In genomic region chr9:103548606-103549005, GRCm38 (mm10) we compare ENCODE assay signal across 18 mouse cellular contexts.
DNase-seq lines count a peak whose midpoint lies in the region; ATAC-seq and TF ChIP-seq lines count a peak whose summit lies in the region.
"Had no signal": no experiment of that assay in that cellular context is flagged by ENCODE, and none has a peak within 500 bp of the region (broad histone marks: within the 10 kb centered on the region; RNA-seq: fewer than 3 reads in every experiment).

No protein-coding gene starts in this region.

- H3K27me3 ChIP-seq in forebrain, embryonic 15.5 days, result no peaks in the 10 kb centered on the region
- peaks cover 65% of the 10 kb centered on the region for H3K27me3 ChIP-seq in forebrain, embryonic 12.5 days
- no peaks in the 10 kb centered on the region for H3K27me3 ChIP-seq in lung, postnatal 0 days (replicated peaks; ENCODE audit: insufficient read depth, low read length)
- H3K27me3 ChIP-seq: embryonic facial prominence, embryonic 15.5 days; heart, embryonic 13.5 days had no signal

- ATAC-seq in forebrain, embryonic 15.5 days (replicated peaks), result no peak
- no peak for ATAC-seq in forebrain, embryonic 12.5 days (ENCODE audit: low FRiP score)
- no peak for ATAC-seq in lung, postnatal 0 days
- ATAC-seq in frontal cortex, adult (ENCODE audit: low TSS enrichment), result no peak
- ATAC-seq: forebrain, embryonic 16.5 days; intestine, embryonic 16.5 days had no signal

- H3K27ac ChIP-seq in forebrain, embryonic 15.5 days (replicated peaks), result peak overlapping the region; percentile 29
- no peak overlapping the region for H3K27ac ChIP-seq in forebrain, embryonic 12.5 days
- no peak overlapping the region for H3K27ac ChIP-seq in lung, postnatal 0 days (ENCODE audit: low read length)
- H3K27ac ChIP-seq: embryonic facial prominence, embryonic 15.5 days; forebrain, embryonic 10.5 days; heart, embryonic 13.5 days; hindbrain, embryonic 15.5 days had no signal

- H3K4me3 ChIP-seq in forebrain, embryonic 15.5 days, result no peak overlapping the region
- H3K4me3 ChIP-seq in forebrain, embryonic 12.5 days (replicated peaks), result no peak overlapping the region
- H3K4me3 ChIP-seq in lung, postnatal 0 days (ENCODE audit: low read depth, low read length), result no peak overlapping the region
- H3K4me3 ChIP-seq: embryonic facial prominence, embryonic 15.5 days; erythroblast, embryonic 14.5 days; forebrain, embryonic 10.5 days; heart, embryonic 13.5 days; hindbrain, embryonic 15.5 days had no signal

- H3K4me1 ChIP-seq in forebrain, embryonic 15.5 days, result peaks cover 85% of the 10 kb centered on the region
- peaks cover 45% of the 10 kb centered on the region for H3K4me1 ChIP-seq in forebrain, embryonic 12.5 days
- H3K4me1 ChIP-seq in lung, postnatal 0 days (ENCODE audit: insufficient read depth, low read depth, low read length), result no peaks in the 10 kb centered on the region

- no peak overlapping the region for H3K9ac ChIP-seq in forebrain, embryonic 15.5 days (replicated peaks)
- no peak overlapping the region for H3K9ac ChIP-seq in forebrain, embryonic 12.5 days
- H3K9ac ChIP-seq in lung, postnatal 0 days (replicated peaks; ENCODE audit: low read depth), result no peak overlapping the region
- H3K9ac ChIP-seq: embryonic facial prominence, embryonic 15.5 days; heart, embryonic 13.5 days; hindbrain, embryonic 15.5 days had no signal

- TF ChIP-seq CTCF in lung, postnatal 0 days (IDR thresholded peaks at IDR 0.05), result no peak

- 88% methylated on average over 3 of the region's 3 CpGs for WGBS in forebrain, embryonic 15.5 days
- WGBS in forebrain, embryonic 12.5 days, result 92% methylated on average over 3 of the region's 3 CpGs
- 75% methylated on average over 3 of the region's 3 CpGs for WGBS in lung, postnatal 0 days

- DNase-seq in lung, postnatal 0 days (ENCODE audit: low spot score), result peak; percentile 16
- DNase-seq in lung, postnatal 36 days, result no peak
- peak; percentile 69 to 71 for DNase-seq in cerebellum, adult 18-20 months
- DNase-seq in cerebellum, adult 9-11 months, result peak; percentile 87
- DNase-seq in ovary, postnatal 10 days (ENCODE audit: low spot score), result no peak
- DNase-seq: adrenal gland, postnatal 14 days; gastrocnemius, postnatal 25 days; heart, postnatal 36 days had no signal

- no peak for TF ChIP-seq EP300 in lung, postnatal 0 days (IDR thresholded peaks at IDR 0.05)

- H3K4me2 ChIP-seq in forebrain, embryonic 15.5 days (replicated peaks), result no peak overlapping the region
- H3K4me2 ChIP-seq in forebrain, embryonic 12.5 days, result no peak overlapping the region
- H3K4me2 ChIP-seq in lung, postnatal 0 days (replicated peaks; ENCODE audit: low read depth, low read length), result no peak overlapping the region
- H3K4me2 ChIP-seq: embryonic facial prominence, embryonic 15.5 days; heart, embryonic 13.5 days; hindbrain, embryonic 15.5 days had no signal

- no peaks in the 10 kb centered on the region for H3K36me3 ChIP-seq in forebrain, embryonic 15.5 days
- no peaks in the 10 kb centered on the region for H3K36me3 ChIP-seq in forebrain, embryonic 12.5 days (replicated peaks)
- H3K36me3 ChIP-seq in lung, postnatal 0 days (ENCODE audit: insufficient read depth, low read length), result no peaks in the 10 kb centered on the region
- H3K36me3 ChIP-seq: embryonic facial prominence, embryonic 15.5 days; forebrain, embryonic 10.5 days; heart, embryonic 13.5 days; hindbrain, embryonic 15.5 days had no signal

- H3K9me3 ChIP-seq in forebrain, embryonic 15.5 days, result no peaks in the 10 kb centered on the region
- no peaks in the 10 kb centered on the region for H3K9me3 ChIP-seq in forebrain, embryonic 12.5 days
- no peaks in the 10 kb centered on the region for H3K9me3 ChIP-seq in lung, postnatal 0 days (ENCODE audit: low read length)
- H3K9me3 ChIP-seq: embryonic facial prominence, embryonic 15.5 days; forebrain, embryonic 10.5 days; heart, embryonic 13.5 days; hindbrain, embryonic 15.5 days had no signal

Comparison
In these comparisons a context has a peak if more than half of its experiments do, and no peak if none do; other contexts are left out.
1. DNase-seq: peak in lung, postnatal 0 days (single experiment), cerebellum, adult 18-20 months (2 of 2) and cerebellum, adult 9-11 months (single experiment); none in lung, postnatal 36 days (single experiment) and ovary, postnatal 10 days (single experiment).